Mouse (Mus musculus) CH12.LX (cell line): ENCODE measurements around the gene Zbtb39.

ENCODE experiments used
- BHLHE40 ChIP-seq: IDR thresholded peaks from 2 replicates; pipeline ENCODE4 v1.6.1; 2011; ENCODE audit warnings: mild to moderate bottlenecking, low read depth, low read length, improper control_type of control experiment
- CHD2 ChIP-seq: IDR thresholded peaks from 2 replicates; pipeline ENCODE4 v1.6.1; 2011; ENCODE audit warnings: low read length, improper control_type of control experiment
- CTCF ChIP-seq, 2 experiments: IDR thresholded peaks in 1 of 2; conservative IDR thresholded peaks in 1 of 2; 2 replicates each; pipeline ENCODE4 v1.5.1; 2011 to 2012; ENCODE audit warnings: low read depth in 2 of 2, low read length in 2 of 2, improper control_type of control experiment in 1 of 2, inconsistent platforms in 1 of 2, mild to moderate bottlenecking in 1 of 2, moderate library complexity in 1 of 2
- E2F4 ChIP-seq: IDR thresholded peaks from 2 replicates; pipeline ENCODE4 v1.6.1; 2011; ENCODE audit warnings: low read depth, low read length, improper control_type of control experiment; ENCODE audit not compliant: insufficient replicate concordance
- HCFC1 ChIP-seq: IDR thresholded peaks from 2 replicates; pipeline ENCODE4 v1.6.1; 2012; ENCODE audit warnings: low read depth, mild to moderate bottlenecking, inconsistent platforms, low read length, improper control_type of control experiment
- JUND ChIP-seq: conservative IDR thresholded peaks from 2 replicates; pipeline ENCODE4 v1.6.1; 2011; ENCODE audit warnings: low read depth, low read length, improper control_type of control experiment
- MAFK ChIP-seq: IDR thresholded peaks from 2 replicates; pipeline ENCODE4 v1.6.1; 2011; ENCODE audit warnings: low read length, improper control_type of control experiment; ENCODE audit not compliant: insufficient replicate concordance
- MAZ ChIP-seq: IDR thresholded peaks from 2 replicates; pipeline ENCODE4 v1.6.1; 2012; ENCODE audit warnings: low read depth, mild to moderate bottlenecking, inconsistent platforms, low read length, improper control_type of control experiment, moderate library complexity
- POLR2A ChIP-seq: IDR thresholded peaks from 2 replicates; pipeline ENCODE4 v1.6.1; 2011; ENCODE audit warnings: low read depth, mild to moderate bottlenecking, improper control_type of control experiment, low read length
- RAD21 ChIP-seq: IDR thresholded peaks from 2 replicates; pipeline ENCODE4 v1.6.1; 2011; ENCODE audit warnings: low read depth, mild to moderate bottlenecking, low read length, improper control_type of control experiment, moderate library complexity
- SIN3A ChIP-seq: IDR thresholded peaks from 2 replicates; pipeline ENCODE4 v1.6.1; 2012; ENCODE audit warnings: low read length, improper control_type of control experiment, inconsistent platforms
- USF1 ChIP-seq: IDR thresholded peaks from 2 replicates; pipeline ENCODE4 v1.6.1; 2014; ENCODE audit warnings: low read depth, mild to moderate bottlenecking, inconsistent platforms, low read length, improper control_type of control experiment
- USF2 ChIP-seq: conservative IDR thresholded peaks from 2 replicates; pipeline ENCODE4 v1.6.1; 2011; ENCODE audit warnings: low read depth, low read length, improper control_type of control experiment

DNA sequence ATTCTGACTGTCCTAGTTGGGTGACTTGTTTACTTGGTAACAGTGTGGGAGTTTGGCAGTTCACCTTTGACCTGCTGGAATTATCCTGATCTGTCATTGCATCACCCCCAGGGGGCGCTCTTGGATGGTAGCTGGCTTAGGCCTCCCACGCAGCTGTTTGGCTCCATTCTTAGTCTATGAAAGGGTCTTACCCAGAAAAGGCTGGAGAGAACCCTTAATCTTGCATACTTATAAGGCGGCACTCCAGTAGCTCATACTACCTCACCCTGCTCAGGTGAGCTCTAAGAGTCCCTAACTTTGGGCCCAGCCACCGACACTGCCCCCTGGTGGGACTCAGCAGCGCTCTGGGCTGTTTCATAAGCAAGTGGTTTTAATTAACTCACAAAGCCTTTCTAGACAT, 5.3 kb downstream of the Zbtb39 start:
- peak; percentile 81 to 85 for TF ChIP-seq CTCF (conservative IDR thresholded peaks at IDR 0.05 in 1 of 2, IDR thresholded peaks at IDR 0.05 in 1 of 2; ENCODE audit: low read depth in 2 of 2, low read length in 2 of 2)
- no peak for TF ChIP-seq BHLHE40
- no peak for TF ChIP-seq POLR2A
- TF ChIP-seq USF2, result no peak
- no peak for TF ChIP-seq CHD2
- TF ChIP-seq MAFK, result no peak
- peak; percentile 15 for TF ChIP-seq RAD21
- no peak for TF ChIP-seq HCFC1
- no peak for TF ChIP-seq USF1
- TF ChIP-seq E2F4, result no peak
- TF ChIP-seq SIN3A, result no peak
- no peak for TF ChIP-seq MAZ
- TF ChIP-seq JUND, result no peak
